Mouse (Mus musculus): ENCODE measurements at regions not wholly inside any gene's neighbourhood (a gene's known extent, or its start where the extent isn't known, plus 50 kb on each side); places are given as distances from the start of the nearest gene placed in this dataset.
"Not testable (repeated sequence)": the region's sequence is repeated elsewhere in the genome, so short reads cannot be mapped to it uniquely, and the experiment has no call there.

GRCm38 (mm10) chr1:157622156-157622555 lies 115.6 kb downstream of the Sec16b start:
- not testable (repeated sequence) for TF ChIP-seq CTCF (IDR thresholded peaks at IDR 0.05; ENCODE audit: borderline replicate concordance, insufficient read depth, low read depth, low read length); POLR2A (IDR thresholded peaks at IDR 0.05; ENCODE audit: borderline replicate concordance, insufficient read depth, low read length)
